Comparison of ENCODE assay signal across 8 mouse cellular contexts in the genomic region with DNA sequence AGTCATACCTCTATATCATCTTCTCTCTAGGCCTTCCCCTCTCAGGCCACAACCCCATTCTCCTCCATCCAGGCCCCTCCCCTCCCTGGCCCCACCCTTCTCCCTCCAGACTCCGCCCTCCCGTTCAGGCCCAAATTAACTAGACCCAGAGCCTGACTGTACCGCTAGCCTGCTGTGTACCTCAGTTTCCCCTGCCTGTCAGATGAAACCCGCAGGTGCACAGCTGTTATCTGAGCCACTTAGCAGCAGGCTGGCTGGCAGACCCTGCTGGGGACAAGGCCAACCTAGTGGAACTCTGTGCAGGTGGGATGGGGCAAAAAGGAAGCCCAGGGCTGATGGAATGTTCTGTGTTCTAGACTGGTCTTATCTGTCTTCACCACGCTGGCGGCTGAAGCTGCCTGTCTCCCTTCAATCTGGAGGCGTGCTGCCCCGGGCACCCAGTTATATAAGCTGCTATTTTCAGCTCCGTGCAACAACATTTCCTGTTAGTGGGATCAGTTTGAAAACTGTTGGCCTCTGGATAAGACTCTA. TPM values are rescaled to one million over a fixed set of nuclear protein-coding genes. Genes with fewer than 3 reads are reported as not detected.
DNase-seq lines count a peak whose midpoint lies in the region; ATAC-seq lines count a peak whose summit lies in the region.

No protein-coding gene starts in this region.

- no peak overlapping the region for H3K27ac ChIP-seq in embryonic facial prominence, embryonic 14.5 days (replicated peaks; ENCODE audit: low read depth, low read length)
- H3K27ac ChIP-seq in liver, embryonic 11.5 days (ENCODE audit: low read depth, low read length), result peak overlapping the region; percentile 98

- peak; percentile 57 to 62 for DNase-seq in lung, adult 18-20 months
- no peak for DNase-seq in lung, postnatal 4 days
- no peak for DNase-seq in embryonic facial prominence, embryonic 14.5 days (ENCODE audit: low spot score)
- DNase-seq in liver, embryonic 11.5 days (ENCODE audit: low spot score), result peak; percentile 75
- peak; percentile 38 to 62 for DNase-seq in spleen, postnatal 36 days (ENCODE audit: low spot score in 2 of 2)
- no peak for DNase-seq in adrenal gland, postnatal 25 days
- no peak for DNase-seq in left cerebral cortex, adult 11 months (ENCODE audit: low spot score)
- DNase-seq in embryo, embryonic 9.5 days (ENCODE audit: extremely low spot score), result no peak

- no peak overlapping the region for H3K4me3 ChIP-seq in embryonic facial prominence, embryonic 14.5 days (ENCODE audit: low read depth, low read length)
- peak overlapping the region; percentile 36 for H3K4me3 ChIP-seq in liver, embryonic 11.5 days (ENCODE audit: low read depth, low read length)

- no peak for ATAC-seq in embryonic facial prominence, embryonic 14.5 days (ENCODE audit: low read depth)
- ATAC-seq in liver, embryonic 11.5 days (replicated peaks; ENCODE audit: low FRiP score), result peak; percentile 77

- no peak overlapping the region for H3K9ac ChIP-seq in embryonic facial prominence, embryonic 14.5 days (ENCODE audit: low read depth, low read length)
- peak overlapping the region; percentile 63 for H3K9ac ChIP-seq in liver, embryonic 11.5 days (ENCODE audit: low read depth, low read length)

- peak overlapping the region; percentile 57 for H3K4me2 ChIP-seq in embryonic facial prominence, embryonic 14.5 days (ENCODE audit: low read depth, low read length)
- H3K4me2 ChIP-seq in liver, embryonic 11.5 days, result peak overlapping the region; percentile 70

- H3K9me3 ChIP-seq in embryonic facial prominence, embryonic 14.5 days (ENCODE audit: control insufficient read depth, low read length), result no peaks in the 10 kb centered on the region
- no peaks in the 10 kb centered on the region for H3K9me3 ChIP-seq in liver, embryonic 11.5 days (ENCODE audit: control insufficient read depth, low read length)

- WGBS in embryonic facial prominence, embryonic 14.5 days, result 45% methylated on average over 9 of the region's 9 CpGs
- 20% methylated on average over 9 of the region's 9 CpGs for WGBS in liver, embryonic 11.5 days

- no peaks in the 10 kb centered on the region for H3K36me3 ChIP-seq in embryonic facial prominence, embryonic 14.5 days (ENCODE audit: control insufficient read depth, insufficient read depth, low read length)
- H3K36me3 ChIP-seq in liver, embryonic 11.5 days (ENCODE audit: control insufficient read depth, insufficient read depth, low read length), result no peaks in the 10 kb centered on the region

- peaks cover 41% of the 10 kb centered on the region for H3K4me1 ChIP-seq in embryonic facial prominence, embryonic 14.5 days (ENCODE audit: control insufficient read depth, insufficient read depth, low read length)
- H3K4me1 ChIP-seq in liver, embryonic 11.5 days (replicated peaks; ENCODE audit: control insufficient read depth, insufficient read depth, low read length), result peaks cover 58% of the 10 kb centered on the region

- peaks cover 86% of the 10 kb centered on the region for H3K27me3 ChIP-seq in embryonic facial prominence, embryonic 14.5 days (replicated peaks; ENCODE audit: control insufficient read depth, insufficient read depth, low read length)
- peaks cover 74% of the 10 kb centered on the region for H3K27me3 ChIP-seq in liver, embryonic 11.5 days (replicated peaks; ENCODE audit: control insufficient read depth, insufficient read depth, low read length)

RNA-seq across cellular contexts. Expression of gene Adamtsl5, which starts 4.0 kb away (rescaled TPM):
- polyA plus RNA-seq in embryonic facial prominence, embryonic 14.5 days (2014; fragmentation: Nextera tagmentation; extraction: Ambion mirVana), result 5.8 and 6.3 TPM in 2 replicates
- 1.6 and 2.6 TPM in 2 replicates for polyA plus RNA-seq in liver, embryonic 11.5 days (2014; fragmentation: Nextera tagmentation; extraction: Ambion mirVana)
- total RNA-seq in adrenal gland, postnatal 25 days (2021), result 8.9 and 10.4 TPM in 2 replicates

RNA-seq across cellular contexts. Expression of gene Plk5, which starts 12.1 kb away (rescaled TPM):
- 0.47 and 0.72 TPM in 2 replicates for polyA plus RNA-seq in embryonic facial prominence, embryonic 14.5 days (2014; fragmentation: Nextera tagmentation; extraction: Ambion mirVana)
- polyA plus RNA-seq in liver, embryonic 11.5 days (2014; fragmentation: Nextera tagmentation; extraction: Ambion mirVana), result 0.25 TPM in 2 replicates
- total RNA-seq in adrenal gland, postnatal 25 days (2021), result 0.15 TPM in 1 of 2 replicates, not detected in the other

RNA-seq across cellular contexts. Expression of gene Reep6, which starts 14.4 kb away (rescaled TPM):
- polyA plus RNA-seq in embryonic facial prominence, embryonic 14.5 days (2014; fragmentation: Nextera tagmentation; extraction: Ambion mirVana), result 5.6 and 7.5 TPM in 2 replicates
- polyA plus RNA-seq in liver, embryonic 11.5 days (2014; fragmentation: Nextera tagmentation; extraction: Ambion mirVana), result 74.3 and 76.1 TPM in 2 replicates
- total RNA-seq in adrenal gland, postnatal 25 days (2021), result 8.0 and 12.8 TPM in 2 replicates

RNA-seq across cellular contexts. Expression of gene Pcsk4, which starts 14.9 kb away (rescaled TPM):
- 1.7 and 2.9 TPM in 2 replicates for polyA plus RNA-seq in embryonic facial prominence, embryonic 14.5 days (2014; fragmentation: Nextera tagmentation; extraction: Ambion mirVana)
- 12.6 and 12.8 TPM in 2 replicates for polyA plus RNA-seq in liver, embryonic 11.5 days (2014; fragmentation: Nextera tagmentation; extraction: Ambion mirVana)
- 3.0 and 4.3 TPM in 2 replicates for total RNA-seq in adrenal gland, postnatal 25 days (2021)

RNA-seq across cellular contexts. Expression of gene 2310011J03Rik, which starts 23.9 kb away (rescaled TPM):
- 38.5 and 46.3 TPM in 2 replicates for polyA plus RNA-seq in embryonic facial prominence, embryonic 14.5 days (2014; fragmentation: Nextera tagmentation; extraction: Ambion mirVana)
- polyA plus RNA-seq in liver, embryonic 11.5 days (2014; fragmentation: Nextera tagmentation; extraction: Ambion mirVana), result 46.2 and 47.8 TPM in 2 replicates
- total RNA-seq in adrenal gland, postnatal 25 days (2021), result 31.7 and 33.5 TPM in 2 replicates

Comparison
In these comparisons a context has a peak if more than half of its experiments do, and no peak if none do; other contexts are left out.
1. DNase-seq: peak in lung, adult 18-20 months (2 of 2), liver, embryonic 11.5 days (single experiment) and spleen, postnatal 36 days (2 of 2); none in lung, postnatal 4 days (0 of 2), embryonic facial prominence, embryonic 14.5 days (single experiment), adrenal gland, postnatal 25 days (single experiment), left cerebral cortex, adult 11 months (single experiment) and embryo, embryonic 9.5 days (single experiment).